Mouse (Mus musculus) layer of hippocampus, adult 11-12 months (tissue): ENCODE results near the gene Map3k10.

Experiments used
- DNase-seq: peaks from one replicate; pipeline ENCODE4 v3.0.0; 2022; ENCODE audit warnings: low spot score

Map3k10 gene

DNA sequence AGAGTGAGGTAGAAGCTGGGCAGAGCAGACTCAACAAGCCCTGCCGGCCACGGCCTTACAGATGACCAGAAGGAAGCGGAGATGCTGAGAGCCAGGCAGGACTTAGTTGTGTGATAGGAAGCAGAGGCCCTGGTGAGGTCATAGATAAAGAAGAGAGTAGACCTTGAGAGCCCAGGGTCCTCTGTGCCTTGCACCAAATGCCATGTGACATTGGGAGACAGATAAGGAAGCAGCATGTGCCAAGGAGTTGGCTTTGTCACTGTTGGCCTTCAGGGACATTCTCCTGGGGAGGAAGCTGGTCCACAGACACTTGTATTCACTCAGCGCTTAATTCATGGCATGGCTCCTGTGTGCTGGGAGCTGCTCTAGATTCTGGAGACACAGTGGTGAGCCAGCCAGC, 65.1 kb downstream of the Map3k10 start:
- no peak for DNase-seq

DNA sequence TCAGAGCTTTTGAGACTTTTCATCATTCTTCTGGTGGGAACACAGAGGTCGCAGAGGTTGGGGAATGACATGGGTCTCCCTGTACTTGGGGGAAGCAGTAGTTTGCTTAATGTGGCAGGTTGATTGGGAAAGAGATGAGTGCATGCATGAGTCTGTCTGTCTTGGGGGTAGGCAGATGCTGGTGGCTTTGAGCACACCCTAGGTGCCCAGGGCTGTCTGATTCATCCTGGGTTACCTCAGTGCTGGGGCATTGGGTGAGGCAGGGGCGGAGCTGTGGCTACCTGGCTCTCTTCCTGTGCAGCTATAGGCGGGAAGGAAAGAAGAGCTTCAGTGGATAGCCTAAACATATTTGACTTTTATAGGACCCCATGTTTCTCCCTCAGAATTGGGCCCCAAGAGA, 66.3 kb downstream of the Map3k10 start:
- no peak for DNase-seq

DNA sequence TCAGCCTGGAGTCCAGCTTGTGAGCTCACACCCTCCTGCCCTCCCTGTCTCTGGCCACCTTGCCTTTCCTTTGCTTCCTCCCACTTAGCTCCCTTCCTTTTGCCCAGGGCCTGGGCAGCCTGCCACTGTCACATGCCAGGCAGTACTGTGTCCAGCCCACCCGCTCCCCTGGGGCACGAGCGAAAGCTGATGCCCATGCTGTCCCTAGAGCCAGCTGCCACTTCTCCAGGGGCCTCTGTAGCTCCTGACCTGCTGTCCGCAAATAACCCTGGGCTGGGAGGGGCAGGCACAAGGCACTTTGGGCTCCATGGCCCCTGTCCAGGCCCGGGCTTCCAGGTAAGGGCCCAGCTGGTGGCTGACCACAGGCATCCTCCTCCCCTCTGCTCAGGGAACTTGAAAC, 66.8 kb downstream of the Map3k10 start:
- no peak for DNase-seq

DNA sequence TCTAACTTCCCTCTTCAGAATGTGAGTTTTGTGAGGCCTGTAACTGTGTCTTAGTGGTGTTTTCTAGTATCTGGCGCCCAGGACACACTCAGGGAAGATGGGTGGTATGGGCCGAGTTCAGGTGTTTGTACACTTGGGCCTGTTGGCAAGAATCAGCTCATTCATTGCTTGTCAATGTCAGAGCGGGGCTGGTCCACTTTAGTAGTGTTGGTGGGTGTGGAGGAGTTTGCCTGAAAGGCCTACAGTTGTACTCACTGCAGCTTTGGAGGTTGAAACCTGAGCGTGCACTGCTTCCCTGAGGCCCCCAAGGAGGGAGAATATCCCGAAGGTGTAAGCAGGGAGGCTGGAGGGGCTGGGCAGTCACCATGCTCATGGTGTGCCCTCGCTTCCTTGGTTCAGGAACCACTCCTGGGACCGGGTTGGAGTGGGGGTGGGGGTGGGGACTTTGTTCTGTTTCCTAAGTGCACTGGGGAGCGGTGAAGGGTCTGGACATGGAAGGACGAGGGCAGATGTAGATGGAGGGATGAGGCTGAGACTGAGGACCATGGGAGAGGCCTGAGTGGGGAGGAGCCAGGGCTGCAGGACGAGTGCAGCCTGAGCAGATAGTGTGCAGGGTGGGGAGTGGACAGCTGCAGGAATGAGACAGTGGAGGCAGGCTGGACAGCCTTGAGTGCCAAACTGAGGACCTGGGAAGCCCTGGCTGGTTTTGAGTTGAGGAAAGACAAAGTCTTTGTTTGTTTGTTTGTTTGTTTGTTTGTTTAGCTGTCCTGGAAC, 67.7 kb downstream of the Map3k10 start:
- no peak for DNase-seq
